In genomic region chr7:119270826-119271420, GRCm38 (mm10) we compare ENCODE assay signal across 13 mouse cellular contexts.
A peak's percentile ranks its signal among the peaks of the same experiment; 100 is the strongest.
DNase-seq lines count a peak whose midpoint lies in the region; ATAC-seq and TF ChIP-seq lines count a peak whose summit lies in the region.
"Had no signal": no experiment of that assay in that cellular context is flagged by ENCODE, and none has a peak within 500 bp of the region (broad histone marks: within the 10 kb centered on the region; RNA-seq: fewer than 3 reads in every experiment).

No protein-coding gene starts in this region.

- H3K36me3 ChIP-seq in kidney, embryonic 15.5 days = no peaks in the 10 kb centered on the region
- no peaks in the 10 kb centered on the region for H3K36me3 ChIP-seq in midbrain, embryonic 16.5 days (ENCODE audit: control insufficient read depth, insufficient read depth, low read length)
- H3K36me3 ChIP-seq: limb, embryonic 12.5 days had no signal

- no peaks in the 10 kb centered on the region for H3K27me3 ChIP-seq in kidney, embryonic 15.5 days
- no peaks in the 10 kb centered on the region for H3K27me3 ChIP-seq in midbrain, embryonic 16.5 days (ENCODE audit: control insufficient read depth, insufficient read depth, low read depth, low read length)
- H3K27me3 ChIP-seq: limb, embryonic 12.5 days had no signal

- TF ChIP-seq CTCF in lung, adult 2 months (IDR thresholded peaks at IDR 0.05; ENCODE audit: insufficient read depth, low read length) = no peak

- TF ChIP-seq POLR2A in lung, adult 2 months (IDR thresholded peaks at IDR 0.05; ENCODE audit: borderline replicate concordance, extremely low read depth, low read depth, low read length) = no peak

- no peak overlapping the region for H3K4me2 ChIP-seq in kidney, embryonic 15.5 days
- H3K4me2 ChIP-seq in midbrain, embryonic 16.5 days (ENCODE audit: low read length) = no peak overlapping the region
- H3K4me2 ChIP-seq: limb, embryonic 12.5 days had no signal

- intact Hi-C loops in left cerebral cortex, postnatal 25 days (cut with DNase I) = no loop called here

- 0 out of 2 replicates have a peak, but pooled peaks have one; percentile 49 for ATAC-seq in kidney, embryonic 15.5 days (replicated peaks; ENCODE audit: low FRiP score)
- ATAC-seq in midbrain, embryonic 16.5 days = peak; percentile 68
- ATAC-seq: intestine, embryonic 16.5 days; Patski had no signal

- no peak overlapping the region for H3K4me3 ChIP-seq in kidney, embryonic 15.5 days (replicated peaks)
- no peak overlapping the region for H3K4me3 ChIP-seq in midbrain, embryonic 16.5 days (ENCODE audit: low read depth, low read length)
- no peak overlapping the region for H3K4me3 ChIP-seq in lung, adult 2 months (replicated peaks; ENCODE audit: extremely low read depth, low read depth, low read length)
- H3K4me3 ChIP-seq: limb, embryonic 12.5 days had no signal

- no peak overlapping the region for H3K27ac ChIP-seq in kidney, embryonic 15.5 days
- H3K27ac ChIP-seq in midbrain, embryonic 16.5 days (ENCODE audit: low read length) = peak overlapping the region; percentile 47
- H3K27ac ChIP-seq: limb, embryonic 12.5 days had no signal

- WGBS in kidney, embryonic 15.5 days = 71% methylated on average over 8 of the region's 8 CpGs
- 26% methylated on average over 8 of the region's 8 CpGs for WGBS in midbrain, embryonic 16.5 days
- 61% methylated on average over 8 of the region's 8 CpGs for WGBS in lung, adult 2 months

- H3K9ac ChIP-seq in kidney, embryonic 15.5 days = no peak overlapping the region
- H3K9ac ChIP-seq in midbrain, embryonic 16.5 days (ENCODE audit: low read depth, low read length) = no peak overlapping the region
- H3K9ac ChIP-seq: limb, embryonic 12.5 days had no signal

- no peaks in the 10 kb centered on the region for H3K9me3 ChIP-seq in kidney, embryonic 15.5 days (replicated peaks)
- no peaks in the 10 kb centered on the region for H3K9me3 ChIP-seq in midbrain, embryonic 16.5 days (replicated peaks; ENCODE audit: control insufficient read depth, low read length, poor library complexity, severe bottlenecking)
- H3K9me3 ChIP-seq: limb, embryonic 12.5 days had no signal

- H3K4me1 ChIP-seq in kidney, embryonic 15.5 days = no peaks in the 10 kb centered on the region
- H3K4me1 ChIP-seq in midbrain, embryonic 16.5 days (ENCODE audit: control insufficient read depth, insufficient read depth, low read length) = peaks cover 4% of the 10 kb centered on the region; the same call in 1 of the 2 replicates
- no peaks in the 10 kb centered on the region for H3K4me1 ChIP-seq in lung, adult 2 months (ENCODE audit: control insufficient read depth, insufficient read depth, low read length)
- H3K4me1 ChIP-seq: limb, embryonic 12.5 days had no signal

- DNase-seq in kidney, adult 9 months = no peak
- DNase-seq in c-Kit-negative CD71-positive TER-119-positive erythroid progenitor cells, embryonic 14.5 days (ENCODE audit: low read depth, low spot score) = peak; percentile 21
- peak; percentile 63 for DNase-seq in liver
- DNase-seq in lung, adult 2 months = no peak
- DNase-seq in left cerebral cortex, postnatal 25 days (ENCODE audit: low spot score in 2 of 2) = no peak
- DNase-seq: cerebellum, adult 8-10 months; kidney, postnatal 4 days; right cerebral cortex, postnatal 4 days had no signal

Comparison
In these comparisons a context has a peak if more than half of its experiments do, and no peak if none do; other contexts are left out.
1. DNase-seq: peak in c-Kit-negative CD71-positive TER-119-positive erythroid progenitor cells, embryonic 14.5 days (single experiment) and liver (single experiment); none in kidney, adult 9 months (single experiment), lung, adult 2 months (single experiment) and left cerebral cortex, postnatal 25 days (0 of 2).